Mouse (Mus musculus) gastrocnemius, postnatal 4 days (tissue): ENCODE measurements around the gene 2300002M23Rik. TPM values are rescaled to one million over a fixed set of nuclear protein-coding genes. Genes with fewer than 3 reads are reported as not detected.

ENCODE experiments used
- DNase-seq, 2 experiments: peaks; one replicate each; pipeline ENCODE4 v3.0.0; 2021 to 2022; ENCODE audit warnings: low spot score in 2 of 2, mixed read lengths in 2 of 2
- long read RNA-seq, 2 experiments: library from polyadenylated mRNA; stranded (forward); transcript quantifications; one replicate each; pipeline ENCODE4 v2.0.0; 2021
- total RNA-seq, 2 experiments: library from RNA; stranded (reverse); gene quantifications; 2 replicates each; pipeline ENCODE4 v1.2.3; 2021

Gene 2300002M23Rik
- total RNA-seq = not detected
- long read RNA-seq, experiment 1 = 0 reads
- long read RNA-seq, experiment 2 = 0 reads

GRCm38 (mm10) chr17:35567150-35567549 is at the start of gene 2300002M23Rik:
Gene 2300002M23Rik, plus strand, starts transcription at chr17:35567450.
- DNase-seq = no peak

GRCm38 (mm10) chr17:35517526-35517925 is 49.7 kb upstream of the 2300002M23Rik start:
- no peak for DNase-seq

- no peak for DNase-seq
Measured at GRCm38 (mm10) chr17:35524354-35524753, 42.9 kb upstream of the 2300002M23Rik start.

GRCm38 (mm10) chr17:35526644-35527043 is 40.6 kb upstream of the 2300002M23Rik start:
- DNase-seq = no peak

- DNase-seq = no peak
Measured at GRCm38 (mm10) chr17:35532360-35532759, 34.9 kb upstream of the 2300002M23Rik start.

GRCm38 (mm10) chr17:35532901-35533300 is 34.3 kb upstream of the 2300002M23Rik start, which contains the start of gene Psors1c2:
Gene Psors1c2, plus strand, starts transcription at chr17:35533201.
- DNase-seq = no peak

- peak in 1 of 2 experiments; percentile 71 for DNase-seq
Measured at GRCm38 (mm10) chr17:35534343-35534742, 32.9 kb upstream of the 2300002M23Rik start.

- no peak for DNase-seq
Measured at GRCm38 (mm10) chr17:35537421-35537820, 29.8 kb upstream of the 2300002M23Rik start.

- DNase-seq = no peak
Measured at GRCm38 (mm10) chr17:35538476-35538875, 28.8 kb upstream of the 2300002M23Rik start.

GRCm38 (mm10) chr17:35539540-35539939 is 27.7 kb upstream of the 2300002M23Rik start:
- no peak for DNase-seq

- no peak for DNase-seq
Measured at GRCm38 (mm10) chr17:35542761-35543411, 24.4 kb upstream of the 2300002M23Rik start.

- no peak for DNase-seq
Measured at GRCm38 (mm10) chr17:35543412-35543861, 23.8 kb upstream of the 2300002M23Rik start.

- DNase-seq = no peak
Measured at GRCm38 (mm10) chr17:35544001-35544400, 23.2 kb upstream of the 2300002M23Rik start.

- DNase-seq = peak in 1 of 2 experiments; percentile 53
Measured at GRCm38 (mm10) chr17:35544680-35545079, 22.6 kb upstream of the 2300002M23Rik start.

GRCm38 (mm10) chr17:35547465-35547864 is 19.8 kb upstream of the 2300002M23Rik start:
- no peak for DNase-seq

- DNase-seq = no peak
Measured at GRCm38 (mm10) chr17:35548636-35549035, 18.6 kb upstream of the 2300002M23Rik start.

- peak in 1 of 2 experiments; percentile 70 for DNase-seq
Measured at GRCm38 (mm10) chr17:35549437-35550142, 17.7 kb upstream of the 2300002M23Rik start.

- no peak for DNase-seq
Measured at GRCm38 (mm10) chr17:35550143-35550494, 17.1 kb upstream of the 2300002M23Rik start.

GRCm38 (mm10) chr17:35550871-35551270 is 16.4 kb upstream of the 2300002M23Rik start:
- DNase-seq = no peak

GRCm38 (mm10) chr17:35551881-35552414 is 15.3 kb upstream of the 2300002M23Rik start, which contains the start of gene Cdsn:
Gene Cdsn, plus strand, starts transcription at chr17:35552128.
- DNase-seq = no peak

- DNase-seq = no peak
Measured at GRCm38 (mm10) chr17:35554321-35554720, 12.9 kb upstream of the 2300002M23Rik start.
